Mouse (Mus musculus): ENCODE data around the gene Gm17455. TPM values are rescaled to one million over a fixed set of nuclear protein-coding genes. Genes with fewer than 3 reads are reported as not detected.
A peak's percentile ranks its signal among the peaks of the same experiment; 100 is the strongest.

Gene Gm17455
- polyA plus RNA-seq, 1 experiment from 2014 or later, result not detected

- 57% methylated on average over 10 of the region's 10 CpGs for WGBS (ENCODE audit: insufficient replicate concordance)
- H3K27me3 ChIP-seq (ENCODE audit: control insufficient read depth, insufficient read depth, low read depth, low read length), result no peaks in the 10 kb centered on the region
- H3K9me3 ChIP-seq (replicated peaks; ENCODE audit: control insufficient read depth, low read length), result no peaks in the 10 kb centered on the region
- no peaks in the 10 kb centered on the region for H3K4me1 ChIP-seq (ENCODE audit: control insufficient read depth, low read depth, low read length)
- H3K36me3 ChIP-seq (ENCODE audit: control insufficient read depth, insufficient read depth), result no peaks in the 10 kb centered on the region
- H3K9ac ChIP-seq (ENCODE audit: low read depth, low read length), result no peak overlapping the region
- no peak overlapping the region for H3K4me3 ChIP-seq (ENCODE audit: low read depth, low read length)
- no peak overlapping the region for H3K27ac ChIP-seq (ENCODE audit: low read length)
- ATAC-seq (ENCODE audit: low read depth), result no peak
- H3K4me2 ChIP-seq (ENCODE audit: low read depth, low read length), result no peak overlapping the region
Observed at GRCm38 (mm10) chr10:60381142-60381925, 18.2 kb upstream of the Gm17455 start.

- ATAC-seq (ENCODE audit: low read depth), result 0 out of 2 replicates have a peak, but pooled peaks have one; percentile 19
- 46% methylated on average over 2 of the region's 2 CpGs for WGBS (ENCODE audit: insufficient replicate concordance)
- no peak overlapping the region for H3K4me3 ChIP-seq (ENCODE audit: low read depth, low read length)
Observed at GRCm38 (mm10) chr10:60388332-60388731, 11.2 kb upstream of the Gm17455 start.

GRCm38 (mm10) chr10:60389447-60389865, 10.1 kb upstream of the Gm17455 start:
- H3K9me3 ChIP-seq (replicated peaks; ENCODE audit: control insufficient read depth, low read length), result no peaks in the 10 kb centered on the region
- WGBS (ENCODE audit: insufficient replicate concordance), result 8% methylated on average over 9 of the region's 9 CpGs
- H3K27me3 ChIP-seq (ENCODE audit: control insufficient read depth, insufficient read depth, low read depth, low read length), result no peaks in the 10 kb centered on the region
- no peak overlapping the region for H3K9ac ChIP-seq (ENCODE audit: low read depth, low read length)
- no peak overlapping the region for H3K4me2 ChIP-seq (ENCODE audit: low read depth, low read length)
- H3K4me3 ChIP-seq (ENCODE audit: low read depth, low read length), result no peak overlapping the region
- 0 out of 2 replicates have a peak, but pooled peaks have one; percentile 32 for ATAC-seq (ENCODE audit: low read depth)
- no peaks in the 10 kb centered on the region for H3K36me3 ChIP-seq (ENCODE audit: control insufficient read depth, insufficient read depth)
- H3K4me1 ChIP-seq (ENCODE audit: control insufficient read depth, low read depth, low read length), result no peaks in the 10 kb centered on the region
- H3K27ac ChIP-seq (ENCODE audit: low read length), result peak overlapping the region; percentile 30; the same call in 1 of the 2 replicates

More at GRCm38 (mm10) chr10:60388332-60388731, 11.2 kb upstream of the Gm17455 start:
- Histone ChIP-seq H3K27ac (ENCODE audit: low read length) (no peak overlapping the region), H3K9ac (ENCODE audit: low read depth, low read length) (no peak overlapping the region), H3K4me1 (ENCODE audit: control insufficient read depth, low read depth, low read length) (no peaks in the 10 kb centered on the region), H3K27me3 (ENCODE audit: control insufficient read depth, insufficient read depth, low read depth, low read length) (no peaks in the 10 kb centered on the region), H3K4me2 (ENCODE audit: low read depth, low read length) (no peak overlapping the region), H3K36me3 (ENCODE audit: control insufficient read depth, insufficient read depth) (no peaks in the 10 kb centered on the region), H3K9me3 (replicated peaks; ENCODE audit: control insufficient read depth, low read length) (no peaks in the 10 kb centered on the region)

DNA sequence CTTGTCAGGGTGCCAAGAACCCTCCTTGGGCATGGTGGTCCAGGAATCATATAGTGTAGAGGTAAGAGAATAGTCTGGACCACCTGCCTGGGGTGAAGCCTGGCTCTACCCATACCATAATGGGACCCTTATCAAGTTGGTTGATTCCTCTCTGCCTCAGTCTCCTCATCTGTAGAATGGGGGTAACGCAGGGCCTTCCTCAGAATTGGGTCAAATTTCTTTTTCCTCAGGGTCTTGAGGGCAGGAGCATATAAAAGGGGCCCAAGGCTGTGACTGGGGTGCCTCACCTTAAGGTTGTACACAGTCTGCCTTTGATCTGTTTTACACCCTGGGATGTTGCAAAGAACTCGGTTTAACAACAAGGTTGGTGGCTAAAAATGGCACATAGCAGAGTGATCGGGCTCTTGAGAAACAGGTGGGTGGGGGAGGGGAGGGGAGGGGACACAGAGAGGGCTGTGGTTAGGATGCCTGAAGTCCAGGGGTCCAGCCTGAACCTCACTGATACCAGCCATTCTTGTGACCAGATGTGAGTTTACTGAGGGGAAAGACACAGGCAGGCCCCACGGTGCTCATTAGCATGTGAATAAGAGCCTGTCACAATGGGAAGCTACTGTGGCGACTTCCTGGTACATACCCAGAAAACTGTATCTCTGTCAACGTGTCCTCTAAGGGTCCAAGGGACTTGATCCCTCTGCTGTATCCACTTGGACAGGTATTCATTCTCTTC, 9.2 kb upstream of the Gm17455 start:
- no peaks in the 10 kb centered on the region for H3K9me3 ChIP-seq (replicated peaks; ENCODE audit: control insufficient read depth, low read length)
- no peaks in the 10 kb centered on the region for H3K27me3 ChIP-seq (ENCODE audit: control insufficient read depth, insufficient read depth, low read depth, low read length)
- H3K4me1 ChIP-seq (ENCODE audit: control insufficient read depth, low read depth, low read length), result no peaks in the 10 kb centered on the region
- WGBS (ENCODE audit: insufficient replicate concordance), result 25% methylated on average over 6 of the region's 6 CpGs
- H3K36me3 ChIP-seq (ENCODE audit: control insufficient read depth, insufficient read depth), result no peaks in the 10 kb centered on the region
- no peak overlapping the region for H3K4me2 ChIP-seq (ENCODE audit: low read depth, low read length)
- H3K9ac ChIP-seq (ENCODE audit: low read depth, low read length), result no peak overlapping the region
- no peak for ATAC-seq (ENCODE audit: low read depth)
- peak overlapping the region; percentile 67 for H3K27ac ChIP-seq (ENCODE audit: low read length)
- H3K4me3 ChIP-seq (ENCODE audit: low read depth, low read length), result no peak overlapping the region

GRCm38 (mm10) chr10:60390904-60391420, 8.6 kb upstream of the Gm17455 start:
- Histone ChIP-seq H3K4me2 (ENCODE audit: low read depth, low read length) (no peak overlapping the region), H3K27ac (ENCODE audit: low read length) (peak overlapping the region; percentile 67), H3K36me3 (ENCODE audit: control insufficient read depth, insufficient read depth) (no peaks in the 10 kb centered on the region), H3K4me3 (ENCODE audit: low read depth, low read length) (no peak overlapping the region), H3K4me1 (ENCODE audit: control insufficient read depth, low read depth, low read length) (no peaks in the 10 kb centered on the region), H3K27me3 (ENCODE audit: control insufficient read depth, insufficient read depth, low read depth, low read length) (no peaks in the 10 kb centered on the region), H3K9me3 (replicated peaks; ENCODE audit: control insufficient read depth, low read length) (no peaks in the 10 kb centered on the region), H3K9ac (ENCODE audit: low read depth, low read length) (no peak overlapping the region)
- 0 out of 2 replicates have a peak, but pooled peaks have one; percentile 3 for ATAC-seq (ENCODE audit: low read depth)
- 41% methylated on average over 5 of the region's 5 CpGs for WGBS (ENCODE audit: insufficient replicate concordance)

DNA sequence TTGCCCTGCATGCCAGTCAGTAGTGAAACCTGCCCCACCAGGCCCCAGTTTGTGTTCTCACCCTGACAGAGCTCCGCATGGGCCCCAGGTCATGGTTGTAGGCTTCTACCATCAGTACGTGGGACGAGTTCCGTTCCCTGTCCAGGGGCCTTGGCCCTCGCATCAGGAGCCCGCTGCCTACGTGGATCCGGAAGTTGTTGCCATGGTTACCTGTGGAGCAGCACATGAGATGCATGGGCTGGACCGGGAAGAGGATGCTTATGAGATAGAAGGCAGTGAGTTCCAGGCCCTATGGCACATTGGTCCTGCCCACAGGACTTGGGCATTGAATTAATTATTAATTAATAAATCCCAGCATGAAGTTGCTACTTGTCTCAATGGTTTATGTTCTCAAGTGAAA, 7.9 kb upstream of the Gm17455 start:
- no peak for ATAC-seq (ENCODE audit: low read depth)
- no peak overlapping the region for H3K27ac ChIP-seq (ENCODE audit: low read length)
- no peak overlapping the region for H3K4me2 ChIP-seq (ENCODE audit: low read depth, low read length)
- H3K9me3 ChIP-seq (replicated peaks; ENCODE audit: control insufficient read depth, low read length), result no peaks in the 10 kb centered on the region
- H3K27me3 ChIP-seq (ENCODE audit: control insufficient read depth, insufficient read depth, low read depth, low read length), result no peaks in the 10 kb centered on the region
- no peak overlapping the region for H3K9ac ChIP-seq (ENCODE audit: low read depth, low read length)
- H3K4me3 ChIP-seq (ENCODE audit: low read depth, low read length), result no peak overlapping the region
- H3K4me1 ChIP-seq (ENCODE audit: control insufficient read depth, low read depth, low read length), result no peaks in the 10 kb centered on the region
- 74% methylated on average over 9 of the region's 9 CpGs for WGBS (ENCODE audit: insufficient replicate concordance)
- H3K36me3 ChIP-seq (ENCODE audit: control insufficient read depth, insufficient read depth), result no peaks in the 10 kb centered on the region

GRCm38 (mm10) chr10:60394936-60395335, 4.6 kb upstream of the Gm17455 start:
- no peak for ATAC-seq (ENCODE audit: low read depth)
- Histone ChIP-seq H3K4me2 (ENCODE audit: low read depth, low read length) (no peak overlapping the region), H3K4me1 (ENCODE audit: control insufficient read depth, low read depth, low read length) (no peaks in the 10 kb centered on the region), H3K27me3 (ENCODE audit: control insufficient read depth, insufficient read depth, low read depth, low read length) (no peaks in the 10 kb centered on the region), H3K36me3 (ENCODE audit: control insufficient read depth, insufficient read depth) (no peaks in the 10 kb centered on the region), H3K4me3 (ENCODE audit: low read depth, low read length) (no peak overlapping the region), H3K9ac (ENCODE audit: low read depth, low read length) (no peak overlapping the region), H3K27ac (ENCODE audit: low read length) (no peak overlapping the region), H3K9me3 (replicated peaks; ENCODE audit: control insufficient read depth, low read length) (no peaks in the 10 kb centered on the region)
- 54% methylated on average over 7 of the region's 7 CpGs for WGBS (ENCODE audit: insufficient replicate concordance)

- Histone ChIP-seq H3K4me1 (ENCODE audit: control insufficient read depth, low read depth, low read length) (no peaks in the 10 kb centered on the region), H3K4me2 (ENCODE audit: low read depth, low read length) (no peak overlapping the region), H3K36me3 (ENCODE audit: control insufficient read depth, insufficient read depth) (no peaks in the 10 kb centered on the region), H3K27ac (ENCODE audit: low read length) (no peak overlapping the region), H3K4me3 (ENCODE audit: low read depth, low read length) (no peak overlapping the region), H3K27me3 (ENCODE audit: control insufficient read depth, insufficient read depth, low read depth, low read length) (no peaks in the 10 kb centered on the region), H3K9ac (ENCODE audit: low read depth, low read length) (no peak overlapping the region), H3K9me3 (replicated peaks; ENCODE audit: control insufficient read depth, low read length) (no peaks in the 10 kb centered on the region)
- 35% methylated on average over 5 of the region's 5 CpGs for WGBS (ENCODE audit: insufficient replicate concordance)
- no peak for ATAC-seq (ENCODE audit: low read depth)
Observed at GRCm38 (mm10) chr10:60395605-60396004, 3.9 kb upstream of the Gm17455 start.

Measured in liver, embryonic 16.5 days (tissue).